ENCODE assay signal across 13 mouse cellular contexts in genomic region chr6:146913489-146914198, GRCm38 (mm10). TPM values are rescaled to one million over a fixed set of nuclear protein-coding genes. Genes with fewer than 3 reads are reported as not detected.
A peak's percentile ranks its signal among the peaks of the same experiment; 100 is the strongest.
DNase-seq lines count a peak whose midpoint lies in the region; ATAC-seq and TF ChIP-seq lines count a peak whose summit lies in the region.
"Had no signal": no experiment of that assay in that cellular context is flagged by ENCODE, and none has a peak within 500 bp of the region (broad histone marks: within the 10 kb centered on the region; RNA-seq: fewer than 3 reads in every experiment).

No protein-coding gene starts in this region.

- no peaks in the 10 kb centered on the region; the same call in 1 of the 2 replicates for H3K36me3 ChIP-seq in kidney, adult 2 months (ENCODE audit: control insufficient read depth, insufficient read depth, low read length)
- H3K36me3 ChIP-seq in heart, postnatal 0 days (replicated peaks; ENCODE audit: control insufficient read depth, insufficient read depth, low read length), result no peaks in the 10 kb centered on the region; the same call in 1 of the 2 replicates
- no peaks in the 10 kb centered on the region for H3K36me3 ChIP-seq in liver, embryonic 16.5 days (ENCODE audit: control insufficient read depth, insufficient read depth)
- no peaks in the 10 kb centered on the region for H3K36me3 ChIP-seq in midbrain, embryonic 16.5 days (ENCODE audit: control insufficient read depth, insufficient read depth, low read length)
- H3K36me3 ChIP-seq: forebrain, embryonic 10.5 days; neural tube, embryonic 13.5 days had no signal

- H3K27ac ChIP-seq in kidney, adult 2 months (ENCODE audit: insufficient read depth, low read depth, low read length), result peak overlapping the region; percentile 61
- H3K27ac ChIP-seq in brown adipose tissue, adult 24 weeks (replicated peaks; ENCODE audit: low read depth, low read length), result peak overlapping the region; percentile 73
- H3K27ac ChIP-seq in heart, postnatal 0 days (ENCODE audit: low read depth), result peak overlapping the region; percentile 72
- peak overlapping the region; percentile 55; the same call in 1 of the 2 replicates for H3K27ac ChIP-seq in liver, embryonic 16.5 days (ENCODE audit: low read length)
- H3K27ac ChIP-seq in midbrain, embryonic 16.5 days (ENCODE audit: low read length), result no peak overlapping the region
- H3K27ac ChIP-seq: neural tube, embryonic 13.5 days had no signal

- no peak for ATAC-seq in heart, postnatal 0 days (ENCODE audit: insufficient read depth, low read depth)
- ATAC-seq in liver, embryonic 16.5 days (ENCODE audit: low read depth), result no peak
- ATAC-seq in midbrain, embryonic 16.5 days, result no peak

- TF ChIP-seq POLR2A in kidney, adult 2 months (IDR thresholded peaks at IDR 0.05; ENCODE audit: low read depth, low read length), result no peak

- TF ChIP-seq EP300 in heart, postnatal 0 days (IDR thresholded peaks at IDR 0.05; ENCODE audit: low read depth), result no peak

- peak; percentile 64 for DNase-seq in kidney, adult 2 months
- no peak for DNase-seq in kidney, postnatal 14 days
- no peak for DNase-seq in heart, postnatal 0 days (ENCODE audit: low spot score)
- no peak for DNase-seq in adrenal gland, postnatal 4 days (ENCODE audit: low spot score in 2 of 2)
- no peak for DNase-seq in left cerebral cortex, adult 11 months (ENCODE audit: low spot score)
- DNase-seq: cerebellum, adult 11 months; gastrocnemius, postnatal 36 days had no signal

- H3K4me3 ChIP-seq in kidney, adult 2 months (ENCODE audit: insufficient read depth, low read depth, low read length), result no peak overlapping the region
- H3K4me3 ChIP-seq in brown adipose tissue, adult 24 weeks (ENCODE audit: insufficient read depth, low read depth, low read length), result no peak overlapping the region
- H3K4me3 ChIP-seq in heart, postnatal 0 days (ENCODE audit: low read depth, low read length), result no peak overlapping the region
- H3K4me3 ChIP-seq in liver, embryonic 16.5 days (ENCODE audit: low read depth, low read length), result no peak overlapping the region
- H3K4me3 ChIP-seq in midbrain, embryonic 16.5 days (ENCODE audit: low read depth, low read length), result no peak overlapping the region
- H3K4me3 ChIP-seq: forebrain, embryonic 10.5 days; neural tube, embryonic 13.5 days had no signal

- no peak overlapping the region for H3K9ac ChIP-seq in heart, postnatal 0 days (replicated peaks; ENCODE audit: low read depth, low read length)
- no peak overlapping the region for H3K9ac ChIP-seq in liver, embryonic 16.5 days (ENCODE audit: low read depth, low read length)
- H3K9ac ChIP-seq in midbrain, embryonic 16.5 days (ENCODE audit: low read depth, low read length), result no peak overlapping the region
- H3K9ac ChIP-seq: neural tube, embryonic 13.5 days had no signal

- 18% methylated on average over 4 of the region's 4 CpGs for WGBS in kidney, adult 2 months
- 41% methylated on average over 4 of the region's 4 CpGs for WGBS in heart, postnatal 0 days
- WGBS in liver, embryonic 16.5 days (ENCODE audit: insufficient replicate concordance), result 39% methylated on average over 4 of the region's 4 CpGs
- WGBS in midbrain, embryonic 16.5 days, result 64% methylated on average over 4 of the region's 4 CpGs

- no peak overlapping the region for H3K4me2 ChIP-seq in heart, postnatal 0 days (ENCODE audit: low read depth, low read length)
- H3K4me2 ChIP-seq in liver, embryonic 16.5 days (ENCODE audit: low read depth, low read length), result no peak overlapping the region
- no peak overlapping the region for H3K4me2 ChIP-seq in midbrain, embryonic 16.5 days (ENCODE audit: low read length)
- H3K4me2 ChIP-seq: neural tube, embryonic 13.5 days had no signal

- H3K4me1 ChIP-seq in kidney, adult 2 months (ENCODE audit: control insufficient read depth, insufficient read depth, low read length), result peaks cover 45% of the 10 kb centered on the region
- peaks cover 47% of the 10 kb centered on the region for H3K4me1 ChIP-seq in brown adipose tissue, adult 24 weeks (ENCODE audit: control insufficient read depth, insufficient read depth, insufficient read length, low read length)
- H3K4me1 ChIP-seq in heart, postnatal 0 days (ENCODE audit: control insufficient read depth, insufficient read depth), result peaks cover 58% of the 10 kb centered on the region
- H3K4me1 ChIP-seq in liver, embryonic 16.5 days (ENCODE audit: control insufficient read depth, low read depth, low read length), result peaks cover 7% of the 10 kb centered on the region
- H3K4me1 ChIP-seq in midbrain, embryonic 16.5 days (ENCODE audit: control insufficient read depth, insufficient read depth, low read length), result peaks cover 6% of the 10 kb centered on the region

- no peaks in the 10 kb centered on the region for H3K9me3 ChIP-seq in heart, postnatal 0 days (replicated peaks; ENCODE audit: control insufficient read depth, low read length)
- no peaks in the 10 kb centered on the region for H3K9me3 ChIP-seq in liver, embryonic 16.5 days (replicated peaks; ENCODE audit: control insufficient read depth, low read length)
- no peaks in the 10 kb centered on the region for H3K9me3 ChIP-seq in midbrain, embryonic 16.5 days (replicated peaks; ENCODE audit: control insufficient read depth, low read length, poor library complexity, severe bottlenecking)
- H3K9me3 ChIP-seq: forebrain, embryonic 10.5 days; neural tube, embryonic 13.5 days had no signal

- H3K27me3 ChIP-seq in kidney, adult 2 months (replicated peaks; ENCODE audit: control insufficient read depth, insufficient read depth, low read length), result no peaks in the 10 kb centered on the region
- H3K27me3 ChIP-seq in heart, postnatal 0 days (ENCODE audit: control insufficient read depth, insufficient read depth, low read length), result no peaks in the 10 kb centered on the region
- H3K27me3 ChIP-seq in liver, embryonic 16.5 days (ENCODE audit: control insufficient read depth, insufficient read depth, low read depth, low read length), result no peaks in the 10 kb centered on the region
- no peaks in the 10 kb centered on the region for H3K27me3 ChIP-seq in midbrain, embryonic 16.5 days (ENCODE audit: control insufficient read depth, insufficient read depth, low read depth, low read length)
- H3K27me3 ChIP-seq: neural tube, embryonic 13.5 days had no signal

- TF ChIP-seq CTCF in kidney, adult 2 months (conservative IDR thresholded peaks at IDR 0.05; ENCODE audit: insufficient read depth, insufficient read length, low read depth, low read length), result no peak
- TF ChIP-seq CTCF in heart, postnatal 0 days (IDR thresholded peaks at IDR 0.05; ENCODE audit: low read depth), result no peak

RNA-seq across cellular contexts. Expression of gene Ppfibp1, which starts 25.4 kb away (rescaled TPM):
- polyA plus RNA-seq in kidney, adult 2 months (2012; rRNA removed), result 20.6 and 23.4 TPM in 2 replicates
- 23.7 and 25.4 TPM in 2 replicates for polyA plus RNA-seq in brown adipose tissue, adult 24 weeks (2012; ENCODE audit: insufficient read depth, insufficient read length, missing spikeins)
- total RNA-seq in heart, postnatal 0 days (2014; rRNA removed; ENCODE audit: low replicate concordance), result 43.0 and 56.5 TPM in 2 replicates
- polyA plus RNA-seq in heart, postnatal 0 days (2015; fragmentation: Nextera tagmentation; extraction: Ambion mirVana), result 38.8 and 39.5 TPM in 2 replicates
- 12.9 and 14.4 TPM in 2 replicates for polyA plus RNA-seq in liver, embryonic 16.5 days (2015; fragmentation: Nextera tagmentation; extraction: Ambion mirVana)
- 100 to 1,000 TPM; 146 to 152 TPM for total RNA-seq in adrenal gland, postnatal 4 days (2021)
- 19.6 and 22.1 TPM in 2 replicates for polyA plus RNA-seq in midbrain, embryonic 16.5 days (2015; fragmentation: Nextera tagmentation; extraction: Ambion mirVana)

RNA-seq across cellular contexts. Expression of gene 1700034J05Rik, which starts 40.6 kb away (rescaled TPM):
- polyA plus RNA-seq in kidney, adult 2 months (2012; rRNA removed), result 0.07 TPM in 1 of 2 replicates, not detected in the other
- polyA plus RNA-seq in brown adipose tissue, adult 24 weeks (2012; ENCODE audit: insufficient read depth, insufficient read length, missing spikeins), result not detected in 2 replicates
- not detected in 2 replicates for total RNA-seq in heart, postnatal 0 days (2014; rRNA removed; ENCODE audit: low replicate concordance)
- 0.07 TPM in 2 replicates for polyA plus RNA-seq in heart, postnatal 0 days (2015; fragmentation: Nextera tagmentation; extraction: Ambion mirVana)
- polyA plus RNA-seq in liver, embryonic 16.5 days (2015; fragmentation: Nextera tagmentation; extraction: Ambion mirVana), result 0.04 TPM in 1 of 2 replicates, not detected in the other
- total RNA-seq in adrenal gland, postnatal 4 days (2021), result not detected
- polyA plus RNA-seq in midbrain, embryonic 16.5 days (2015; fragmentation: Nextera tagmentation; extraction: Ambion mirVana), result 0.06 TPM in 1 of 2 replicates, not detected in the other
- total RNA-seq: gastrocnemius, postnatal 36 days; megakaryocyte-erythroid progenitor cell, adult 5-6 weeks had no signal
- polyA plus RNA-seq: neural tube, embryonic 13.5 days had no signal
